Mouse (Mus musculus) forebrain, embryonic 13.5 days (tissue): Measurements from ENCODE around the gene Gas8. TPM values are rescaled to one million over a fixed set of nuclear protein-coding genes. Genes with fewer than 3 reads are reported as not detected.

ENCODE experiments used
- ATAC-seq: fragments of 200-750 bp; cut with Nextera tagmentation; 2 replicates; pipeline ENCODE4 v1.8.0; 2017
- H3K27ac ChIP-seq: fragments of 300-500 bp; sonication (generic); 2 replicates; pipeline ENCODE4 v1.5.1; 2015; ENCODE audit warnings: inconsistent platforms, mild to moderate bottlenecking, moderate library complexity
- H3K27me3 ChIP-seq: fragments of 300-500 bp; sonication (generic); 2 replicates; pipeline ENCODE4 v1.6.1; 2015; ENCODE audit warnings: mild to moderate bottlenecking, inconsistent platforms
- H3K36me3 ChIP-seq: fragments of 300-500 bp; sonication (generic); 2 replicates; pipeline ENCODE4 v1.6.1; 2015; ENCODE audit warnings: mild to moderate bottlenecking, inconsistent platforms; ENCODE audit not compliant: poor library complexity, severe bottlenecking
- H3K4me1 ChIP-seq: fragments of 300-500 bp; sonication (generic); 2 replicates; pipeline ENCODE4 v1.6.1; 2015; ENCODE audit warnings: inconsistent platforms
- H3K4me2 ChIP-seq: fragments of 300-500 bp; sonication (generic); 2 replicates; pipeline ENCODE4 v1.6.1; 2015; ENCODE audit warnings: inconsistent platforms, mild to moderate bottlenecking, moderate library complexity
- H3K4me3 ChIP-seq: fragments of 300-500 bp; sonication (generic); 2 replicates; pipeline ENCODE4 v1.5.1; 2015; ENCODE audit warnings: mild to moderate bottlenecking, inconsistent platforms
- H3K9ac ChIP-seq: fragments of 300-500 bp; sonication (generic); 2 replicates; pipeline ENCODE4 v1.6.1; 2015; ENCODE audit warnings: mild to moderate bottlenecking, inconsistent platforms
- H3K9me3 ChIP-seq: fragments of 300-500 bp; sonication (generic); replicated peaks from 2 replicates; pipeline ENCODE4 v1.6.1; 2016; ENCODE audit warnings: inconsistent platforms
- WGBS: fragments of 180-500 bp; shearing (Covaris S2); methylation state at CpG from one replicate; pipeline ENCODE4 v1.1.7; 2015; 5-methylcytosine and 5-hydroxymethylcytosine counted together
- polyA plus RNA-seq: library from polyadenylated mRNA; unstranded; fragments of >200 nt; fragmentation: Nextera tagmentation; extraction: Ambion mirVana; gene quantifications from 2 replicates; pipeline ENCODE4 v1.2.1, GENCODE M21; 2015

Gas8 gene
- polyA plus RNA-seq, 1 experiment from 2014 or later = 36.4 TPM

GRCm38 (mm10) chr8:123499556-123499955, 19.1 kb upstream of the Gas8 start:
- Histone ChIP-seq H3K4me3 (no peak overlapping the region), H3K4me1 (no peaks in the 10 kb centered on the region), H3K9me3 (no peaks in the 10 kb centered on the region), H3K9ac (no peak overlapping the region), H3K36me3 (peaks cover 98% of the 10 kb centered on the region), H3K27me3 (no peaks in the 10 kb centered on the region), H3K4me2 (no peak overlapping the region), H3K27ac (no peak overlapping the region)
- no peak for ATAC-seq
- WGBS = 93% methylated on average over 11 of the region's 11 CpGs

DNA sequence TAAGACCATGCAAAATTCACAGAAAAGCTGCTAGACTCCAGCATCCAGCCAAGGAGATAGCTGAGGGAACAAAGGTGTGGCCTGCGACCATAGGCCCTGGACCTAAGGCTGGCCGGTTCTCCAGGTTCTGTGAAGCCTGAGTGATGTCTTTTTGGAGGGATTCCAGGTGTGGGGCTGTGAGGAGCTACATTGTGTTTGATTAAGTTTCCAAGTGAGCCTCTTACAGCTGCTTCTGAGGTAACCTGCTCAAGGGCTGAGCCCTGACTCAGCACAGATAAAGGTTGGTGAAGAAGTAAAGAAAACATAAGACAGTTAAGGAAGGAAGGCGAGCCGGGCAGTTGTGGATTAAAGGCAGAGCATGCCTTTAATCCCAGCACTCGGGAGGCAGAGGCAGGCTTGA, 16.4 kb upstream of the Gas8 start:
- H3K27me3 ChIP-seq = no peaks in the 10 kb centered on the region
- H3K4me1 ChIP-seq = no peaks in the 10 kb centered on the region
- peaks cover 98% of the 10 kb centered on the region for H3K36me3 ChIP-seq
- no peak for ATAC-seq
- no peaks in the 10 kb centered on the region for H3K9me3 ChIP-seq
- H3K27ac ChIP-seq = no peak overlapping the region
- no peak overlapping the region for H3K4me3 ChIP-seq
- no peak overlapping the region for H3K4me2 ChIP-seq
- H3K9ac ChIP-seq = no peak overlapping the region
- WGBS = 91% methylated on average over 5 of the region's 5 CpGs

- H3K27me3 ChIP-seq = no peaks in the 10 kb centered on the region
- 98% methylated on average over 6 of the region's 6 CpGs for WGBS
- no peak overlapping the region for H3K27ac ChIP-seq
- no peak for ATAC-seq
- H3K4me2 ChIP-seq = no peak overlapping the region
- no peaks in the 10 kb centered on the region for H3K4me1 ChIP-seq
- no peak overlapping the region for H3K9ac ChIP-seq
- no peak overlapping the region for H3K4me3 ChIP-seq
- H3K36me3 ChIP-seq = peaks cover 100% of the 10 kb centered on the region
- H3K9me3 ChIP-seq = no peaks in the 10 kb centered on the region
Measured at GRCm38 (mm10) chr8:123503801-123504467, 14.7 kb upstream of the Gas8 start.

GRCm38 (mm10) chr8:123504591-123505195, 13.9 kb upstream of the Gas8 start:
- peaks cover 100% of the 10 kb centered on the region for H3K36me3 ChIP-seq
- WGBS = 94% methylated on average over 9 of the region's 9 CpGs

DNA sequence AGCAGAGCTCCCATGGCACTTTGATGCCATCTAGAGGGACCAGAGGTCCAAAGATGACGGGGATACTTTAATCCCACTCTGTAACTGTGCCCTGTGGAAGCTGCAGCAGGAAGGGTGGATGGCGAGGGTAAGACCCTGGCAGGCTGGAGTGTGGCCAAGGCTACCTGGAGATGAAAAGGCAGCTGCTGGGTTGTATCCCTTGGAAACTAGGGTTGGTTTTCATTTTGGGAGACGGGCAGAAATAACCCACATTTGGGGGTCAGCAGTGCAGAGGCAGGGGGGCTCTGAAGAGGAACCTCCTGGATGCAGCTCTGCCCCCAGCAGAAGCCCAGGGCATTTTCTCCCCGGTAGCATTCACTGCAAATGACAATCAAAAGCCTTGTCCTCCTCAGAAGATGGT, 13.4 kb upstream of the Gas8 start:
- Histone ChIP-seq H3K4me3 (no peak overlapping the region), H3K4me2 (no peak overlapping the region), H3K36me3 (peaks cover 100% of the 10 kb centered on the region), H3K9me3 (no peaks in the 10 kb centered on the region), H3K27me3 (no peaks in the 10 kb centered on the region), H3K27ac (0 out of 2 replicates have a peak overlapping the region, but pooled peaks have one; percentile 14), H3K4me1 (no peaks in the 10 kb centered on the region), H3K9ac (no peak overlapping the region)
- no peak for ATAC-seq
- 71% methylated on average over 4 of the region's 4 CpGs for WGBS

More at GRCm38 (mm10) chr8:123504591-123505195, 13.9 kb upstream of the Gas8 start:
- Histone ChIP-seq H3K9ac (no peak overlapping the region), H3K4me2 (no peak overlapping the region), H3K9me3 (no peaks in the 10 kb centered on the region), H3K27me3 (no peaks in the 10 kb centered on the region), H3K27ac (0 out of 2 replicates have a peak overlapping the region, but pooled peaks have one; percentile 14), H3K4me3 (no peak overlapping the region), H3K4me1 (no peaks in the 10 kb centered on the region)
- no peak for ATAC-seq

DNA sequence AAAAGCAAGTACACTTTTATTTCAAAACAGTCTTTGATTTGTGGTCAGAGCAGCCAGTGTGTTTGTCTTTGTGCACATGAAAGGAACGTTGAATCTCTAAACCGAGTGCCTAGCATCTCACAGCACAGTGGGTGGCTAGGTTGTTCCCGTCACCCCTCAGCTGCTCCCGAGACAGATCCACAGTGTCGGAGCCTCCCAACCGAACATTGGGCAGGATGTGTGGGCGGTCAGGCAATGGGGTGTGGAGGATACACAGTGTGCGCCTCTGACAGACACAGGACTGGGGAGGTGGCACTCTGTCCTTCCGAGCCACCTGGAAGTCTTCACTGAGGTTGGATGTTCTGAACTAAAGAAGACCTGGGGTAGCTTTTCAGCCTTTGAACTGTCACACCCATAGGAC, 12.9 kb upstream of the Gas8 start:
- Histone ChIP-seq H3K27me3 (no peaks in the 10 kb centered on the region), H3K4me1 (no peaks in the 10 kb centered on the region), H3K4me2 (no peak overlapping the region), H3K9ac (no peak overlapping the region), H3K27ac (no peak overlapping the region), H3K36me3 (peaks cover 100% of the 10 kb centered on the region), H3K4me3 (no peak overlapping the region), H3K9me3 (no peaks in the 10 kb centered on the region)
- no peak for ATAC-seq
- WGBS = 81% methylated on average over 9 of the region's 9 CpGs

DNA sequence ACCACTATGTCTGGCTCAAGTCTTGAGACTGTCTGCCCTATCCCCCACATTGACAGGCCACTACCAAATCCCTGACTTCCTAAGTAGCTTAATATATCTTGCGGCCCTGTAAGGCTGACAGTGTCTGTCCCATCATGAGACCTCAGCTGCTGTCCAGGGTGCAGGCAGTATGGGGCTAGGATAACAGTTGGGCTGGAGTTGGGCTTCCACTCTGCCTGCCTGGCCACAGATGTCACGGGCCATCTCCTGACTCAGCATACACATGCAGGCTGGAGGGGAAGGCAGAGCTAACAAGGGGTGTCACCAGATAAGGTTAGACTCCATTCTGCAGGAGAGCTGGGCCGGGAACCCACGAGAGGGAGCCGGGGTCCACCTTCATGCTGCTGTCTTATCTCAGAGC, 11.5 kb upstream of the Gas8 start:
- Histone ChIP-seq H3K4me3 (no peak overlapping the region), H3K4me2 (no peak overlapping the region), H3K9ac (no peak overlapping the region)

GRCm38 (mm10) chr8:123510819-123511218, 7.8 kb upstream of the Gas8 start:
- H3K27me3 ChIP-seq = no peaks in the 10 kb centered on the region
- peaks cover 53% of the 10 kb centered on the region for H3K36me3 ChIP-seq
- no peak overlapping the region for H3K4me3 ChIP-seq
- WGBS = 89% methylated on average over 5 of the region's 5 CpGs
- H3K9ac ChIP-seq = no peak overlapping the region
- H3K4me1 ChIP-seq = peaks cover 25% of the 10 kb centered on the region
- H3K4me2 ChIP-seq = no peak overlapping the region
- H3K27ac ChIP-seq = no peak overlapping the region
- no peaks in the 10 kb centered on the region for H3K9me3 ChIP-seq
- no peak for ATAC-seq

More for the DNA sequence above, 11.5 kb upstream of the Gas8 start:
- 93% methylated on average over 5 of the region's 5 CpGs for WGBS
- no peaks in the 10 kb centered on the region for H3K9me3 ChIP-seq
- H3K4me1 ChIP-seq = no peaks in the 10 kb centered on the region
- peaks cover 90% of the 10 kb centered on the region for H3K36me3 ChIP-seq
- ATAC-seq = no peak
- no peaks in the 10 kb centered on the region for H3K27me3 ChIP-seq
- no peak overlapping the region for H3K27ac ChIP-seq

DNA sequence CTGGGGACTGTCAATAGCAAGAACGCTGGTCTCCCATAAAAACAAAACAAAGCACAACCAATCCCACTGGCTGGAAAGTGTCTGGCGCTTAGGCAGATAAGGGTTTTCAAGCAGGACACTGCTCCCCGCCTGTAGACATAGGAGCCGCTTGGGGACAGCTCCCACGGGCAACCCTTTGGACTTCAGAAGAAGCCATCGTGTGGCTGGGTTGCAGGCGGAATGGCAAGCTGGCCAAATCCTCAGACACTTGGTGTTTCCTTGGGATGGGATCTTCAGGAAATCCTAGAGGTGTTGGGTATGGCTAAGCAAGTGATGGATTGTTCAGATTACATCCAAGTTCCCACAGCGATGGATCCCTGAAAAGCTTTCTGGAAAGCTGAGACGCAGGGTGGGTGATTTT, 4.5 kb upstream of the Gas8 start:
- 2% methylated on average over 9 of the region's 9 CpGs for WGBS
- H3K9ac ChIP-seq = peak overlapping the region; percentile 91
- ATAC-seq = no peak

GRCm38 (mm10) chr8:123514781-123515539, 3.7 kb upstream of the Gas8 start, which contains the start of gene Dbndd1:
Gene Dbndd1 (minus strand): TSS chr8:123515463.
- Histone ChIP-seq H3K9me3 (no peaks in the 10 kb centered on the region), H3K4me1 (peaks cover 41% of the 10 kb centered on the region)
- 2% methylated on average over 44 of the region's 63 CpGs for WGBS

More for the DNA sequence above, 4.5 kb upstream of the Gas8 start:
- peaks cover 35% of the 10 kb centered on the region for H3K4me1 ChIP-seq
- H3K4me2 ChIP-seq = peak overlapping the region; percentile 82
- peaks cover 7% of the 10 kb centered on the region; the same call in 1 of the 2 replicates for H3K27me3 ChIP-seq
- H3K9me3 ChIP-seq = no peaks in the 10 kb centered on the region
- H3K27ac ChIP-seq = peak overlapping the region; percentile 90
- H3K36me3 ChIP-seq = peaks cover 20% of the 10 kb centered on the region
- peak overlapping the region; percentile 80 for H3K4me3 ChIP-seq

GRCm38 (mm10) chr8:123515540-123515897, 3.1 kb upstream of the Gas8 start:
- Histone ChIP-seq H3K36me3 (peaks cover 9% of the 10 kb centered on the region; the same call in 1 of the 2 replicates), H3K4me1 (peaks cover 45% of the 10 kb centered on the region), H3K4me2 (peak overlapping the region; percentile 82), H3K27me3 (peaks cover 7% of the 10 kb centered on the region; the same call in 1 of the 2 replicates), H3K27ac (peak overlapping the region; percentile 20; the same call in 1 of the 2 replicates), H3K9me3 (no peaks in the 10 kb centered on the region), H3K9ac (peak overlapping the region; percentile 14), H3K4me3 (peak overlapping the region; percentile 80)
- peak; percentile 16 for ATAC-seq
- 0% methylated on average over 11 of the region's 11 CpGs for WGBS

More at GRCm38 (mm10) chr8:123514781-123515539, 3.7 kb upstream of the Gas8 start, which contains the start of gene Dbndd1:
- H3K9ac ChIP-seq = peak within 1 kb of the TSS; percentile 91
- peaks cover 11% of the 10 kb centered on the region for H3K36me3 ChIP-seq
- peaks cover 7% of the 10 kb centered on the region; the same call in 1 of the 2 replicates for H3K27me3 ChIP-seq
- H3K4me3 ChIP-seq = peak within 1 kb of the TSS; percentile 80
- peak within 1 kb of the TSS; percentile 82 for H3K4me2 ChIP-seq
- ATAC-seq = peak; percentile 58
- peak within 1 kb of the TSS; percentile 90 for H3K27ac ChIP-seq

DNA sequence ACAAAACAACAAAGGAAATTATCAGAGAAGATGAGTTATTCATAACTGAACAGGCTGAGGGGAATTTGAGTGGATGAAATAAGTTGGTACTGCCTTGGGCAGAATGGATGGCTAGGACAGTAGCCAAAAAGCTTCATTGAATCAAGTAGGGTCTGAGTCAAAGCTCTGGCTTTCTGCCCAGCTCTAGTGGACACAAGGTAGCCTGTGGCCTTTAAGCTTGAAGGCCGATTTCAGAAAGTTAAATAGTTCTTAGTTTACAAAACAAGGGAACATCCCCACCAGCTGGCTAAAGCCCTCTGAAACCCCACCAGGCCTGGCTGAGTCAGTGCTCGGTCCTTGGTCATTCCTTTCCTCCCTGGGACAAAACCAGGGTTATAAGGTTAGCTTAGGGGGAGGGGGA, 2.0 kb upstream of the Gas8 start:
- Histone ChIP-seq H3K9ac (no peak overlapping the region), H3K4me1 (peaks cover 45% of the 10 kb centered on the region)
- 40% methylated on average over 2 of the region's 2 CpGs for WGBS

More for the DNA sequence above, 2.0 kb upstream of the Gas8 start:
- Histone ChIP-seq H3K27me3 (peaks cover 7% of the 10 kb centered on the region; the same call in 1 of the 2 replicates), H3K9me3 (no peaks in the 10 kb centered on the region), H3K36me3 (peaks cover 12% of the 10 kb centered on the region), H3K4me2 (no peak overlapping the region), H3K4me3 (no peak overlapping the region), H3K27ac (no peak overlapping the region)
- ATAC-seq = no peak
